Mouse (Mus musculus) myocyte (in vitro differentiated cells): ENCODE data around the gene Tmeff2.

Experiments used
- CEBPB ChIP-seq: IDR thresholded peaks from 2 replicates; pipeline ENCODE4 v1.6.1; 2011; ENCODE audit warnings: mild to moderate bottlenecking, moderate library complexity; ENCODE audit not compliant: poor library complexity, insufficient read depth, severe bottlenecking
- MYOD1 ChIP-seq, 3 experiments: IDR thresholded peaks; one replicate each; pipeline ENCODE4 v1.6.1; 2011; ENCODE audit warnings: control low read depth in 2 of 3, low read depth in 2 of 3, mild to moderate bottlenecking in 2 of 3, moderate library complexity in 1 of 3; ENCODE audit not compliant: insufficient read length in 2 of 3, control insufficient read depth in 1 of 3
- POLR2A ChIP-seq: IDR thresholded peaks from one replicate; pipeline ENCODE4 v1.6.1; 2011; ENCODE audit warnings: low read depth, mild to moderate bottlenecking, control low read depth, moderate library complexity; ENCODE audit not compliant: insufficient read length

GRCm38 (mm10) chr1:51068814-51069213, 168.4 kb downstream of the Tmeff2 start:
- TF ChIP-seq POLR2A, result no peak
- TF ChIP-seq MYOD1 (IDR thresholded peaks at IDR 0.05; ENCODE audit: control insufficient read depth in 1 of 3, insufficient read length in 2 of 3, low read depth in 2 of 3), result no peak
- TF ChIP-seq CEBPB, result no peak
